Mouse (Mus musculus): Measurements from ENCODE around the gene Ccdc141. TPM values are rescaled to one million over a fixed set of nuclear protein-coding genes. Genes with fewer than 3 reads are reported as not detected.
"Not testable (repeated sequence)": the region's sequence is repeated elsewhere in the genome, so short reads cannot be mapped to it uniquely, and the experiment has no call there.

Ccdc141 gene
- polyA plus RNA-seq, 1 experiment from 2014 or later = 139 TPM

GRCm38 (mm10) chr2:77013449-77013848 lies 157.0 kb downstream of the Ccdc141 start:
- H3K27ac ChIP-seq (ENCODE audit: low read length) = peak overlapping the region; percentile 39
- 68% methylated on average over 6 of the region's 6 CpGs for WGBS

GRCm38 (mm10) chr2:77011981-77012380 lies 158.5 kb downstream of the Ccdc141 start:
- H3K4me1 ChIP-seq (ENCODE audit: control insufficient read depth, insufficient read depth, low read length) = no peaks in the 10 kb centered on the region; the same call in 1 of the 2 replicates
- no peak overlapping the region for H3K9ac ChIP-seq (ENCODE audit: low read length)
- H3K4me2 ChIP-seq (ENCODE audit: low read depth, low read length) = no peak overlapping the region
- H3K4me3 ChIP-seq (ENCODE audit: low read length) = no peak overlapping the region
- no peak; the same call in 1 of the 2 replicates for ATAC-seq (replicated peaks; ENCODE audit: extremely low read depth, insufficient read depth, low FRiP score)
- 57% methylated on average over 5 of the region's 5 CpGs for WGBS
- no peaks in the 10 kb centered on the region for H3K9me3 ChIP-seq (replicated peaks; ENCODE audit: control insufficient read depth, low read length)
- no peaks in the 10 kb centered on the region for H3K27me3 ChIP-seq (ENCODE audit: control insufficient read depth, insufficient read depth, low read length)
- peaks cover 14% of the 10 kb centered on the region for H3K36me3 ChIP-seq (ENCODE audit: control insufficient read depth, insufficient read depth)
- peak overlapping the region; percentile 46; the same call in 1 of the 2 replicates for H3K27ac ChIP-seq (ENCODE audit: low read length)

More at GRCm38 (mm10) chr2:77013449-77013848, 157.0 kb downstream of the Ccdc141 start:
- H3K36me3 ChIP-seq (ENCODE audit: control insufficient read depth, insufficient read depth) = peaks cover 14% of the 10 kb centered on the region
- not testable (repeated sequence) for H3K4me3 ChIP-seq (ENCODE audit: low read length); H3K9me3 ChIP-seq (replicated peaks; ENCODE audit: control insufficient read depth, low read length); H3K4me1 ChIP-seq (ENCODE audit: control insufficient read depth, insufficient read depth, low read length); H3K27me3 ChIP-seq (ENCODE audit: control insufficient read depth, insufficient read depth, low read length); H3K9ac ChIP-seq (ENCODE audit: low read length); H3K4me2 ChIP-seq (ENCODE audit: low read depth, low read length)
- 0 out of 2 replicates have a peak, but pooled peaks have one; percentile 16 for ATAC-seq (replicated peaks; ENCODE audit: extremely low read depth, insufficient read depth, low FRiP score)

GRCm38 (mm10) chr2:77007015-77007414 lies 163.4 kb downstream of the Ccdc141 start:
- Histone ChIP-seq H3K27ac (ENCODE audit: low read length) (no peak overlapping the region), H3K4me1 (ENCODE audit: control insufficient read depth, insufficient read depth, low read length) (peaks cover 3% of the 10 kb centered on the region), H3K27me3 (ENCODE audit: control insufficient read depth, insufficient read depth, low read length) (no peaks in the 10 kb centered on the region), H3K9ac (ENCODE audit: low read length) (no peak overlapping the region), H3K4me2 (ENCODE audit: low read depth, low read length) (no peak overlapping the region), H3K9me3 (replicated peaks; ENCODE audit: control insufficient read depth, low read length) (no peaks in the 10 kb centered on the region), H3K4me3 (ENCODE audit: low read length) (no peak overlapping the region), H3K36me3 (ENCODE audit: control insufficient read depth, insufficient read depth) (peaks cover 3% of the 10 kb centered on the region)
- ATAC-seq (replicated peaks; ENCODE audit: extremely low read depth, insufficient read depth, low FRiP score) = no peak
- WGBS = 73% methylated on average over 7 of the region's 7 CpGs

DNA sequence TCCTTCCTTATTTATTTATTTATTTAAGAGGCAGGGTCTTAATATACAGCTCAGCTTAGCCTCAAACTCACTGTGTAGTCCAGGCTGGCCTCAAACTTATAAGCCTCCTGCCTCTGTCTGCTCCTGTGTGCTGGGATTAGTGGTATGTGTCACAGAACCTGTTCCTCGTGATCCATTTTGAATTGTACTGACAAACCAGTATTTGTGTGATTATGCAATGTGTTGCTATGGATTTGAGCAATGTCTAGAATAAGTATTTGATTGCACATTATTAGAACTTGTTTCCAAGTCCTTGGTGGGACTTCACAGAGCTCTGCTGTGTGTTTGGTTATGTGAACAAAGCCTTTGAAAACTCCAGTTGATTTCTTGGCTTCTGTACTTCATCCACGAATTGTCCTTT lies 167.3 kb downstream of the Ccdc141 start:
- no peak overlapping the region for H3K4me2 ChIP-seq (ENCODE audit: low read depth, low read length)
- no peaks in the 10 kb centered on the region for H3K27me3 ChIP-seq (ENCODE audit: control insufficient read depth, insufficient read depth, low read length)
- H3K9ac ChIP-seq (ENCODE audit: low read length) = no peak overlapping the region
- H3K4me3 ChIP-seq (ENCODE audit: low read length) = no peak overlapping the region
- ATAC-seq (replicated peaks; ENCODE audit: extremely low read depth, insufficient read depth, low FRiP score) = no peak
- WGBS = 75% methylated on average over 2 of the region's 2 CpGs
- no peak overlapping the region for H3K27ac ChIP-seq (ENCODE audit: low read length)
- peaks cover 3% of the 10 kb centered on the region for H3K4me1 ChIP-seq (ENCODE audit: control insufficient read depth, insufficient read depth, low read length)
- H3K36me3 ChIP-seq (ENCODE audit: control insufficient read depth, insufficient read depth) = no peaks in the 10 kb centered on the region
- H3K9me3 ChIP-seq (replicated peaks; ENCODE audit: control insufficient read depth, low read length) = no peaks in the 10 kb centered on the region

DNA sequence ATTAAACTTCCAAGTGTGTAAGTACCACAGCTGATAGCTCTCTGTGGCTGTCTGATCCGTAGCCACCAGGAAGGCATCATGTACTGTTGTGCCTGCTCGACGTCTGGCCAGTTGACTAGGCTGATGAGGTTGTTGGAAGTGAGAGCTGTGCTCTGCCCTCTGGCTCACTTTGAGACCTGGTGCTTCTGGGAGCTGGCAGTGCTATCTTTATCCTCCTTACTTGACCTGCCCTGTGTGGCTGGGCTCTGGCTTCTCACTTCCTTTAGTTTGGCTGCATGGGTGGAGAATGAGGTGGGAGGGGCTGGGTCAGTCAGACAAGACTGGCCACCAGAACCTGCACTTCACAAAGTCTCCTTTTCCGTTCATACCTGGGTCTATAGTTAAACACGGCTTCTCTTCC lies 172.1 kb downstream of the Ccdc141 start:
- H3K4me3 ChIP-seq (ENCODE audit: low read length) = no peak overlapping the region
- peak overlapping the region; percentile 70 for H3K27ac ChIP-seq (ENCODE audit: low read length)
- no peaks in the 10 kb centered on the region for H3K27me3 ChIP-seq (ENCODE audit: control insufficient read depth, insufficient read depth, low read length)
- no peak overlapping the region for H3K4me2 ChIP-seq (ENCODE audit: low read depth, low read length)
- no peaks in the 10 kb centered on the region for H3K36me3 ChIP-seq (ENCODE audit: control insufficient read depth, insufficient read depth)
- peak; percentile 95 for ATAC-seq (replicated peaks; ENCODE audit: extremely low read depth, insufficient read depth, low FRiP score)
- H3K9ac ChIP-seq (ENCODE audit: low read length) = no peak overlapping the region
- no peaks in the 10 kb centered on the region for H3K9me3 ChIP-seq (replicated peaks; ENCODE audit: control insufficient read depth, low read length)
- peaks cover 3% of the 10 kb centered on the region for H3K4me1 ChIP-seq (ENCODE audit: control insufficient read depth, insufficient read depth, low read length)
- 34% methylated on average over 5 of the region's 5 CpGs for WGBS

DNA sequence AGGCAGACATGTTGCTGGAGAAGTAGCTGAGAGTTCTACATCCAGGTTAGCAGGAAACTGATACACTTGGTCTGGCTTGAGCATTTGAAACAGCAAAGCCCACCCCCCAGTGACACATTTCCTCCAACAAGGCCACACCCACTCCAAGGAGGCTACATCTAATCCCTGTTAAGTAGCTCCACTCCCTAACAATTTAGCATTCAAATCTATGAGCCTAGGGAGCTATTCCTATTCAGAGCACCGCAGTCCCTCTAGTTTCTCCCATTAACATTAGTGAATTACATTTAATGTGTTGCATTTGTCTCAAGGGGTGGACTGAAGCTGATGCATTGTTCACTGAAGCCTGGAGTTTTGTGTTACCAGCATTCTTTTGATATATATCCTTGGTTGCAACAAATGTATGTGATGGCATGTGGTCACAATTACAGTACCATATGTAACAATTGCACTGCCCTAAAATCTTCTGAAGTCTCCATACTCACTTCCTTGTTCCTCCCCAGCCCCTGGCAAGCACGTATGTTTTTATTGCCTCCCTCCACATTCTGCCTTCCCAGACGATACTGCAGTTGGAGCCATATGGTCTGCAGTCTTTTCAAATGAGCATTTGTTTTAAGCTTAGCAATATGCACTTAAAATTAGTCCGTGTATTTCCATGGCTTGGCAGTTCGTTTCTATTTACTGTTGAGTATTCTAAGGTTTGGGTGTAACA lies 177.8 kb downstream of the Ccdc141 start:
- ATAC-seq (replicated peaks; ENCODE audit: extremely low read depth, insufficient read depth, low FRiP score) = no peak
- Histone ChIP-seq H3K36me3 (ENCODE audit: control insufficient read depth, insufficient read depth) (no peaks in the 10 kb centered on the region), H3K4me3 (ENCODE audit: low read length) (no peak overlapping the region), H3K4me1 (ENCODE audit: control insufficient read depth, insufficient read depth, low read length) (no peaks in the 10 kb centered on the region), H3K9ac (ENCODE audit: low read length) (no peak overlapping the region), H3K9me3 (replicated peaks; ENCODE audit: control insufficient read depth, low read length) (no peaks in the 10 kb centered on the region), H3K4me2 (ENCODE audit: low read depth, low read length) (no peak overlapping the region), H3K27ac (ENCODE audit: low read length) (no peak overlapping the region), H3K27me3 (ENCODE audit: control insufficient read depth, insufficient read depth, low read length) (no peaks in the 10 kb centered on the region)
- 80% methylated on average over 5 of the region's 5 CpGs for WGBS

- no peak overlapping the region for H3K27ac ChIP-seq (ENCODE audit: low read length)
These were observed 183.1 kb downstream of the Ccdc141 start for GRCm38 (mm10) chr2:76987317-76987716.

DNA sequence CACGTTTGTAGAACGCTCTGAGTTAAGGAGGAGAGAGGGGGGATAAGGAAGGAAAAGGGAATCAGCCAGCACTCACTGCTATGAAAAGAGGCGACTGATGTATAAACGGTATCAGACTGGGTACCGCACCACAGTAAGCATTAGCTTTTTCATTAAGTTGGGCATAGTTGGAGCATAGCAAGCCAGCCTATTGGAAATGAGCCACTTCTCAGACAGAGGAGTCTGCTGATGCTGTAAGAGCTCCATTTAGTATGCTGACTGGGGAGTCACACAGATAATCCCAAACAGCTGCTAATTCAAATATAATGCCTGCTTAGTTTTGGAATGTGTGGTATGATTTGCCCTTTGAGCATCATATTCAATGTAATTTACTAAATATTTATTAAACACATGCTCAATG lies 186.1 kb downstream of the Ccdc141 start:
- peak overlapping the region; percentile 82 for H3K27ac ChIP-seq (ENCODE audit: low read length)
- WGBS = 55% methylated on average over 5 of the region's 5 CpGs
- no peaks in the 10 kb centered on the region for H3K36me3 ChIP-seq (ENCODE audit: control insufficient read depth, insufficient read depth)
- peak overlapping the region; percentile 53 for H3K4me2 ChIP-seq (ENCODE audit: low read depth, low read length)
- peaks cover 7% of the 10 kb centered on the region for H3K4me1 ChIP-seq (ENCODE audit: control insufficient read depth, insufficient read depth, low read length)
- no peaks in the 10 kb centered on the region for H3K27me3 ChIP-seq (ENCODE audit: control insufficient read depth, insufficient read depth, low read length)
- no peak overlapping the region for H3K4me3 ChIP-seq (ENCODE audit: low read length)
- no peaks in the 10 kb centered on the region for H3K9me3 ChIP-seq (replicated peaks; ENCODE audit: control insufficient read depth, low read length)
- peak overlapping the region; percentile 29 for H3K9ac ChIP-seq (ENCODE audit: low read length)
- no peak for ATAC-seq (replicated peaks; ENCODE audit: extremely low read depth, insufficient read depth, low FRiP score)

More at GRCm38 (mm10) chr2:76987317-76987716, 183.1 kb downstream of the Ccdc141 start:
- ATAC-seq (replicated peaks; ENCODE audit: extremely low read depth, insufficient read depth, low FRiP score) = no peak
- H3K9ac ChIP-seq (ENCODE audit: low read length) = no peak overlapping the region
- H3K4me2 ChIP-seq (ENCODE audit: low read depth, low read length) = no peak overlapping the region
- H3K36me3 ChIP-seq (ENCODE audit: control insufficient read depth, insufficient read depth) = no peaks in the 10 kb centered on the region
- no peaks in the 10 kb centered on the region for H3K27me3 ChIP-seq (ENCODE audit: control insufficient read depth, insufficient read depth, low read length)
- H3K9me3 ChIP-seq (replicated peaks; ENCODE audit: control insufficient read depth, low read length) = no peaks in the 10 kb centered on the region
- 85% methylated on average over 4 of the region's 4 CpGs for WGBS
- peaks cover 7% of the 10 kb centered on the region for H3K4me1 ChIP-seq (ENCODE audit: control insufficient read depth, insufficient read depth, low read length)
- no peak overlapping the region for H3K4me3 ChIP-seq (ENCODE audit: low read length)

GRCm38 (mm10) chr2:76983601-76984000 lies 186.8 kb downstream of the Ccdc141 start:
- no peaks in the 10 kb centered on the region for H3K36me3 ChIP-seq (ENCODE audit: control insufficient read depth, insufficient read depth)
- peak overlapping the region; percentile 14; the same call in 1 of the 2 replicates for H3K4me3 ChIP-seq (ENCODE audit: low read length)
- peaks cover 7% of the 10 kb centered on the region for H3K4me1 ChIP-seq (ENCODE audit: control insufficient read depth, insufficient read depth, low read length)
- WGBS = 18% methylated on average over 5 of the region's 5 CpGs
- no peaks in the 10 kb centered on the region for H3K9me3 ChIP-seq (replicated peaks; ENCODE audit: control insufficient read depth, low read length)
- H3K27me3 ChIP-seq (ENCODE audit: control insufficient read depth, insufficient read depth, low read length) = no peaks in the 10 kb centered on the region
- no peak overlapping the region for H3K9ac ChIP-seq (ENCODE audit: low read length)
- ATAC-seq (replicated peaks; ENCODE audit: extremely low read depth, insufficient read depth, low FRiP score) = no peak
- peak overlapping the region; percentile 82 for H3K27ac ChIP-seq (ENCODE audit: low read length)
- H3K4me2 ChIP-seq (ENCODE audit: low read depth, low read length) = peak overlapping the region; percentile 53

Measured in heart, embryonic 16.5 days (tissue).